Mouse (Mus musculus) neural tube, embryonic 14.5 days (tissue): Measurements from ENCODE around the gene Rdh1. TPM values are rescaled to one million over a fixed set of nuclear protein-coding genes. Genes with fewer than 3 reads are reported as not detected.
"Not testable (repeated sequence)": the region's sequence is repeated elsewhere in the genome, so short reads cannot be mapped to it uniquely, and the experiment has no call there.

Experiments used
- ATAC-seq: fragments of 200-750 bp; cut with Nextera tagmentation; 2 replicates; pipeline ENCODE4 v1.8.0; 2017; ENCODE audit warnings: low read depth, mild to moderate bottlenecking, moderate TSS enrichment, moderate library complexity
- H3K27ac ChIP-seq: fragments of 300-500 bp; sonication (generic); 2 replicates; pipeline ENCODE4 v1.5.1; 2014; ENCODE audit warnings: low read depth, mild to moderate bottlenecking, control low read depth, low read length, moderate library complexity, mixed read lengths
- H3K27me3 ChIP-seq: fragments of 300-500 bp; sonication (generic); 2 replicates; pipeline ENCODE4 v1.6.1; 2014; ENCODE audit warnings: low read length; ENCODE audit not compliant: control insufficient read depth, insufficient read depth
- H3K36me3 ChIP-seq: fragments of 300-500 bp; sonication (generic); 2 replicates; pipeline ENCODE4 v1.6.1; 2014; ENCODE audit warnings: low read length, mixed read lengths; ENCODE audit not compliant: control insufficient read depth, insufficient read depth
- H3K4me1 ChIP-seq: fragments of 300-500 bp; sonication (generic); 2 replicates; pipeline ENCODE4 v1.6.1; 2014; ENCODE audit warnings: low read length; ENCODE audit not compliant: control insufficient read depth, insufficient read depth
- H3K4me2 ChIP-seq: fragments of 300-500 bp; sonication (generic); 2 replicates; pipeline ENCODE4 v1.6.1; 2014; ENCODE audit warnings: mild to moderate bottlenecking, low read depth, low read length, control low read depth
- H3K4me3 ChIP-seq: fragments of 300-500 bp; sonication (generic); 2 replicates; pipeline ENCODE4 v1.5.1; 2014; ENCODE audit warnings: low read depth, low read length, control low read depth, mixed read lengths
- H3K9ac ChIP-seq: fragments of 300-500 bp; sonication (generic); replicated peaks from 2 replicates; pipeline ENCODE4 v1.6.1; 2014; ENCODE audit warnings: low read depth, mild to moderate bottlenecking, control low read depth, low read length, mixed read lengths
- H3K9me3 ChIP-seq: fragments of 300-500 bp; sonication (generic); 2 replicates; pipeline ENCODE4 v1.6.1; 2016; ENCODE audit warnings: low read length; ENCODE audit not compliant: control insufficient read depth
- WGBS: fragments of 180-500 bp; shearing (Covaris S2); extraction: QIAGEN DNeasy Blood & Tissue Kit; methylation state at CpG from one replicate; pipeline ENCODE4 v1.1.7; 2014; 5-methylcytosine and 5-hydroxymethylcytosine counted together
- polyA plus RNA-seq: library from polyadenylated mRNA; unstranded; fragments of >200 nt; fragmentation: Nextera tagmentation; extraction: Ambion mirVana; gene quantifications from 2 replicates; pipeline ENCODE4 v1.2.1, GENCODE M21; 2014

Gene Rdh1
- polyA plus RNA-seq, 1 experiment from 2014 or later: not detected

GRCm38 (mm10) chr10:127755770-127756468, 3.6 kb upstream of the Rdh1 start:
- H3K9me3 ChIP-seq: no peaks in the 10 kb centered on the region
- H3K4me1 ChIP-seq: no peaks in the 10 kb centered on the region
- no peak overlapping the region for H3K4me3 ChIP-seq
- H3K4me2 ChIP-seq: peak overlapping the region; percentile 33; the same call in 1 of the 2 replicates
- H3K9ac ChIP-seq: no peak overlapping the region
- no peak overlapping the region for H3K27ac ChIP-seq
- H3K27me3 ChIP-seq: no peaks in the 10 kb centered on the region
- WGBS: 59% methylated on average over 18 of the region's 18 CpGs
- no peak for ATAC-seq
- H3K36me3 ChIP-seq: no peaks in the 10 kb centered on the region

GRCm38 (mm10) chr10:127762926-127763325, 3.4 kb downstream of the Rdh1 start:
- not testable (repeated sequence) for H3K9me3 ChIP-seq, H3K9ac ChIP-seq, ATAC-seq, H3K27me3 ChIP-seq, H3K4me3 ChIP-seq, H3K36me3 ChIP-seq, H3K27ac ChIP-seq, H3K4me1 ChIP-seq, H3K4me2 ChIP-seq
- WGBS: 85% methylated on average over 10 of the region's 10 CpGs

GRCm38 (mm10) chr10:127763914-127764680, 4.6 kb downstream of the Rdh1 start:
- no peak overlapping the region for H3K4me2 ChIP-seq
- 73% methylated on average over 12 of the region's 12 CpGs for WGBS
- H3K9me3 ChIP-seq: no peaks in the 10 kb centered on the region
- no peak overlapping the region for H3K9ac ChIP-seq
- no peaks in the 10 kb centered on the region for H3K27me3 ChIP-seq
- no peak overlapping the region for H3K4me3 ChIP-seq
- no peak for ATAC-seq
- H3K27ac ChIP-seq: no peak overlapping the region
- H3K4me1 ChIP-seq: no peaks in the 10 kb centered on the region
- no peaks in the 10 kb centered on the region for H3K36me3 ChIP-seq

- 93% methylated on average over 1 of the region's 1 CpGs for WGBS
Observed at GRCm38 (mm10) chr10:127766564-127766963, 7.0 kb downstream of the Rdh1 start.

GRCm38 (mm10) chr10:127776011-127776410, 16.5 kb downstream of the Rdh1 start, which contains the start of gene Rdh9:
Rdh9 (plus strand) TSS chr10:127776386.
- Histone ChIP-seq H3K9ac (no peak within 1 kb of the TSS), H3K4me1 (no peaks in the 10 kb centered on the region), H3K9me3 (no peaks in the 10 kb centered on the region), H3K27ac (no peak within 1 kb of the TSS), H3K27me3 (no peaks in the 10 kb centered on the region), H3K36me3 (no peaks in the 10 kb centered on the region), H3K4me3 (no peak within 1 kb of the TSS), H3K4me2 (no peak within 1 kb of the TSS)
- ATAC-seq: no peak
- WGBS: 85% methylated on average over 2 of the region's 2 CpGs

More at GRCm38 (mm10) chr10:127766564-127766963, 7.0 kb downstream of the Rdh1 start:
- Histone ChIP-seq H3K9me3 (no peaks in the 10 kb centered on the region), H3K27me3 (no peaks in the 10 kb centered on the region), H3K27ac (no peak overlapping the region), H3K4me3 (no peak overlapping the region), H3K36me3 (no peaks in the 10 kb centered on the region), H3K4me2 (no peak overlapping the region), H3K4me1 (no peaks in the 10 kb centered on the region), H3K9ac (no peak overlapping the region)
- ATAC-seq: no peak

GRCm38 (mm10) chr10:127782321-127782720, 22.8 kb downstream of the Rdh1 start:
- H3K4me2 ChIP-seq, ATAC-seq, H3K4me1 ChIP-seq, H3K27ac ChIP-seq, H3K9ac ChIP-seq, H3K36me3 ChIP-seq, H3K4me3 ChIP-seq, H3K9me3 ChIP-seq, H3K27me3 ChIP-seq: not testable (repeated sequence)
- WGBS: 97% methylated on average over 17 of the region's 17 CpGs

- 97% methylated on average over 1 of the region's 1 CpGs for WGBS
- H3K4me1 ChIP-seq, H3K27me3 ChIP-seq, H3K36me3 ChIP-seq, H3K4me2 ChIP-seq, H3K4me3 ChIP-seq, H3K9ac ChIP-seq, ATAC-seq, H3K27ac ChIP-seq, H3K9me3 ChIP-seq: not testable (repeated sequence)
Observed at GRCm38 (mm10) chr10:127785411-127785810, 25.9 kb downstream of the Rdh1 start.

- no peaks in the 10 kb centered on the region for H3K27me3 ChIP-seq
- H3K4me1 ChIP-seq: no peaks in the 10 kb centered on the region
- H3K4me2 ChIP-seq: no peak overlapping the region
- ATAC-seq: no peak
- H3K36me3 ChIP-seq: no peaks in the 10 kb centered on the region
- no peak overlapping the region for H3K27ac ChIP-seq
- H3K4me3 ChIP-seq: no peak overlapping the region
- WGBS: 80% methylated on average over 1 of the region's 1 CpGs
- H3K9ac ChIP-seq: no peak overlapping the region
- no peaks in the 10 kb centered on the region for H3K9me3 ChIP-seq
Observed at GRCm38 (mm10) chr10:127799295-127799694, 39.8 kb downstream of the Rdh1 start.

GRCm38 (mm10) chr10:127800891-127801290, 41.4 kb downstream of the Rdh1 start, which contains the start of gene Rdh16:
Rdh16 (plus strand) TSS chr10:127801152.
- Histone ChIP-seq H3K27ac (no peak within 1 kb of the TSS), H3K4me3 (no peak within 1 kb of the TSS), H3K4me1 (no peaks in the 10 kb centered on the region), H3K9me3 (no peaks in the 10 kb centered on the region), H3K4me2 (no peak within 1 kb of the TSS), H3K27me3 (no peaks in the 10 kb centered on the region), H3K9ac (no peak within 1 kb of the TSS), H3K36me3 (no peaks in the 10 kb centered on the region)
- 92% methylated on average over 6 of the region's 6 CpGs for WGBS
- no peak for ATAC-seq
